Mouse (Mus musculus) kidney, embryonic 16.5 days (tissue): Measurements from ENCODE around the gene Selenow. TPM values are rescaled to one million over a fixed set of nuclear protein-coding genes. Genes with fewer than 3 reads are reported as not detected.
A peak's percentile ranks its signal among the peaks of the same experiment; 100 is the strongest.

ENCODE experiments used
- ATAC-seq: fragments of 200-750 bp; cut with Nextera tagmentation; 2 replicates; pipeline ENCODE4 v1.8.0; 2017; ENCODE audit warnings: moderate TSS enrichment; ENCODE audit not compliant: low FRiP score, low TSS enrichment
- H3K27ac ChIP-seq: fragments of 300-500 bp; sonication (generic); 2 replicates; pipeline ENCODE4 v1.5.1; 2014; ENCODE audit warnings: low read length
- H3K27me3 ChIP-seq: fragments of 300-500 bp; sonication (generic); 2 replicates; pipeline ENCODE4 v1.6.1; 2014; ENCODE audit warnings: low read length, control low read depth, mixed read lengths; ENCODE audit not compliant: insufficient read depth
- H3K36me3 ChIP-seq: fragments of 300-500 bp; sonication (generic); 2 replicates; pipeline ENCODE4 v1.6.1; 2014; ENCODE audit warnings: low read length, control low read depth, mixed read lengths; ENCODE audit not compliant: insufficient read depth
- H3K4me1 ChIP-seq: fragments of 300-500 bp; sonication (generic); 2 replicates; pipeline ENCODE4 v1.6.1; 2014; ENCODE audit warnings: low read length, control low read depth, mixed read lengths; ENCODE audit not compliant: insufficient read depth
- H3K4me2 ChIP-seq: fragments of 300-500 bp; sonication (generic); replicated peaks from 2 replicates; pipeline ENCODE4 v1.6.1; 2014; ENCODE audit warnings: low read depth, low read length
- H3K4me3 ChIP-seq: fragments of 300-500 bp; sonication (generic); 2 replicates; pipeline ENCODE4 v1.5.1; 2014; ENCODE audit warnings: mild to moderate bottlenecking, low read length
- H3K9ac ChIP-seq: fragments of 300-500 bp; sonication (generic); replicated peaks from 2 replicates; pipeline ENCODE4 v1.6.1; 2014; ENCODE audit warnings: low read length
- H3K9me3 ChIP-seq: fragments of 300-500 bp; sonication (generic); 2 replicates; pipeline ENCODE4 v1.6.1; 2016; ENCODE audit warnings: low read length, control low read depth
- WGBS: fragments of 180-500 bp; shearing (Covaris S2); extraction: QIAGEN DNeasy Blood & Tissue Kit; methylation state at CpG from one replicate; pipeline ENCODE4 v1.1.7; 2014; 5-methylcytosine and 5-hydroxymethylcytosine counted together
- polyA plus RNA-seq: library from polyadenylated mRNA; unstranded; fragments of >200 nt; fragmentation: Nextera tagmentation; extraction: Ambion mirVana; gene quantifications from 2 replicates; pipeline ENCODE4 v1.2.1, GENCODE M21; 2015

The Selenow gene
- polyA plus RNA-seq, 1 experiment from 2014 or later: 690 TPM

GRCm38 (mm10) chr7:15960691-15961090 lies 38.5 kb upstream of the Selenow start:
- no peak overlapping the region for H3K4me3 ChIP-seq
- H3K4me1 ChIP-seq: peaks cover 29% of the 10 kb centered on the region
- peaks cover 13% of the 10 kb centered on the region for H3K36me3 ChIP-seq
- no peak overlapping the region for H3K9ac ChIP-seq
- 40% methylated on average over 4 of the region's 4 CpGs for WGBS
- H3K27ac ChIP-seq: peak overlapping the region; percentile 12; the same call in 1 of the 2 replicates
- ATAC-seq: 0 out of 2 replicates have a peak, but pooled peaks have one; percentile 22
- H3K9me3 ChIP-seq: no peaks in the 10 kb centered on the region
- no peak overlapping the region for H3K4me2 ChIP-seq
- H3K27me3 ChIP-seq: no peaks in the 10 kb centered on the region

- Histone ChIP-seq H3K27me3 (no peaks in the 10 kb centered on the region), H3K4me3 (no peak overlapping the region), H3K4me2 (no peak overlapping the region), H3K4me1 (peaks cover 11% of the 10 kb centered on the region; the same call in 1 of the 2 replicates), H3K9me3 (peaks cover 4% of the 10 kb centered on the region; the same call in 1 of the 2 replicates), H3K27ac (peak overlapping the region; percentile 66), H3K9ac (no peak overlapping the region), H3K36me3 (peaks cover 26% of the 10 kb centered on the region)
- 78% methylated on average over 5 of the region's 5 CpGs for WGBS
- ATAC-seq: no peak
Measured at GRCm38 (mm10) chr7:15956143-15956542, 33.9 kb upstream of the Selenow start.

GRCm38 (mm10) chr7:15955509-15955908 lies 33.3 kb upstream of the Selenow start:
- peaks cover 4% of the 10 kb centered on the region; the same call in 1 of the 2 replicates for H3K9me3 ChIP-seq
- 21% methylated on average over 7 of the region's 7 CpGs for WGBS
- peak overlapping the region; percentile 57 for H3K4me2 ChIP-seq
- ATAC-seq: peak; percentile 40
- peak overlapping the region; percentile 42 for H3K4me3 ChIP-seq
- H3K27me3 ChIP-seq: no peaks in the 10 kb centered on the region
- H3K9ac ChIP-seq: peak overlapping the region; percentile 55
- H3K36me3 ChIP-seq: peaks cover 29% of the 10 kb centered on the region
- peaks cover 11% of the 10 kb centered on the region; the same call in 1 of the 2 replicates for H3K4me1 ChIP-seq
- H3K27ac ChIP-seq: peak overlapping the region; percentile 66

GRCm38 (mm10) chr7:15954978-15955443 lies 32.8 kb upstream of the Selenow start:
- H3K9me3 ChIP-seq: peaks cover 4% of the 10 kb centered on the region; the same call in 1 of the 2 replicates
- H3K27ac ChIP-seq: peak overlapping the region; percentile 66
- H3K9ac ChIP-seq: peak overlapping the region; percentile 55
- peak overlapping the region; percentile 57 for H3K4me2 ChIP-seq
- WGBS: 4% methylated on average over 21 of the region's 21 CpGs
- H3K27me3 ChIP-seq: no peaks in the 10 kb centered on the region
- H3K36me3 ChIP-seq: peaks cover 34% of the 10 kb centered on the region
- peaks cover 11% of the 10 kb centered on the region; the same call in 1 of the 2 replicates for H3K4me1 ChIP-seq
- H3K4me3 ChIP-seq: peak overlapping the region; percentile 42
- ATAC-seq: peak; percentile 77

- no peaks in the 10 kb centered on the region for H3K27me3 ChIP-seq
- no peak overlapping the region for H3K4me3 ChIP-seq
- 0 out of 2 replicates have a peak, but pooled peaks have one; percentile 5 for ATAC-seq
- H3K9me3 ChIP-seq: peaks cover 4% of the 10 kb centered on the region; the same call in 1 of the 2 replicates
- peaks cover 37% of the 10 kb centered on the region for H3K36me3 ChIP-seq
- no peak overlapping the region for H3K9ac ChIP-seq
- 0 out of 2 replicates have a peak overlapping the region, but pooled peaks have one; percentile 57 for H3K4me2 ChIP-seq
- 90% methylated on average over 7 of the region's 7 CpGs for WGBS
- peak overlapping the region; percentile 30; the same call in 1 of the 2 replicates for H3K27ac ChIP-seq
- peaks cover 11% of the 10 kb centered on the region; the same call in 1 of the 2 replicates for H3K4me1 ChIP-seq
Measured at GRCm38 (mm10) chr7:15954436-15954835, 32.2 kb upstream of the Selenow start.

- H3K4me1 ChIP-seq: peaks cover 18% of the 10 kb centered on the region
Measured at GRCm38 (mm10) chr7:15953307-15954074, 31.3 kb upstream of the Selenow start.

GRCm38 (mm10) chr7:15952416-15952815 lies 30.2 kb upstream of the Selenow start:
- Histone ChIP-seq H3K4me1 (peaks cover 23% of the 10 kb centered on the region), H3K27me3 (no peaks in the 10 kb centered on the region), H3K9ac (no peak overlapping the region), H3K36me3 (peaks cover 31% of the 10 kb centered on the region), H3K9me3 (peaks cover 4% of the 10 kb centered on the region; the same call in 1 of the 2 replicates), H3K27ac (no peak overlapping the region), H3K4me3 (no peak overlapping the region), H3K4me2 (no peak overlapping the region)
- 72% methylated on average over 3 of the region's 3 CpGs for WGBS
- no peak for ATAC-seq

More at GRCm38 (mm10) chr7:15953307-15954074, 31.3 kb upstream of the Selenow start:
- H3K9me3 ChIP-seq: peaks cover 4% of the 10 kb centered on the region; the same call in 1 of the 2 replicates
- H3K36me3 ChIP-seq: peaks cover 38% of the 10 kb centered on the region
- no peaks in the 10 kb centered on the region for H3K27me3 ChIP-seq
- WGBS: 90% methylated on average over 13 of the region's 13 CpGs
- no peak for ATAC-seq
- no peak overlapping the region for H3K4me2 ChIP-seq
- no peak overlapping the region for H3K27ac ChIP-seq
- no peak overlapping the region for H3K4me3 ChIP-seq
- no peak overlapping the region for H3K9ac ChIP-seq

GRCm38 (mm10) chr7:15950008-15950407 lies 27.8 kb upstream of the Selenow start:
- Histone ChIP-seq H3K27ac (no peak overlapping the region), H3K9ac (no peak overlapping the region), H3K9me3 (peaks cover 4% of the 10 kb centered on the region; the same call in 1 of the 2 replicates), H3K4me1 (peaks cover 15% of the 10 kb centered on the region), H3K4me3 (no peak overlapping the region), H3K36me3 (peaks cover 25% of the 10 kb centered on the region), H3K4me2 (no peak overlapping the region), H3K27me3 (no peaks in the 10 kb centered on the region)
- no peak for ATAC-seq
- WGBS: 91% methylated on average over 15 of the region's 15 CpGs

- Histone ChIP-seq H3K4me3 (no peak overlapping the region), H3K36me3 (peaks cover 27% of the 10 kb centered on the region), H3K27me3 (no peaks in the 10 kb centered on the region), H3K4me2 (peak overlapping the region; percentile 60; the same call in 1 of the 2 replicates), H3K9ac (no peak overlapping the region), H3K4me1 (peaks cover 21% of the 10 kb centered on the region), H3K27ac (peak overlapping the region; percentile 73; the same call in 1 of the 2 replicates), H3K9me3 (peaks cover 4% of the 10 kb centered on the region; the same call in 1 of the 2 replicates)
- no peak for ATAC-seq
- WGBS: 79% methylated on average over 7 of the region's 7 CpGs
Measured at GRCm38 (mm10) chr7:15949216-15949790, 27.1 kb upstream of the Selenow start.
